Mouse (Mus musculus): ENCODE measurements around the gene Zfp706.

DNA sequence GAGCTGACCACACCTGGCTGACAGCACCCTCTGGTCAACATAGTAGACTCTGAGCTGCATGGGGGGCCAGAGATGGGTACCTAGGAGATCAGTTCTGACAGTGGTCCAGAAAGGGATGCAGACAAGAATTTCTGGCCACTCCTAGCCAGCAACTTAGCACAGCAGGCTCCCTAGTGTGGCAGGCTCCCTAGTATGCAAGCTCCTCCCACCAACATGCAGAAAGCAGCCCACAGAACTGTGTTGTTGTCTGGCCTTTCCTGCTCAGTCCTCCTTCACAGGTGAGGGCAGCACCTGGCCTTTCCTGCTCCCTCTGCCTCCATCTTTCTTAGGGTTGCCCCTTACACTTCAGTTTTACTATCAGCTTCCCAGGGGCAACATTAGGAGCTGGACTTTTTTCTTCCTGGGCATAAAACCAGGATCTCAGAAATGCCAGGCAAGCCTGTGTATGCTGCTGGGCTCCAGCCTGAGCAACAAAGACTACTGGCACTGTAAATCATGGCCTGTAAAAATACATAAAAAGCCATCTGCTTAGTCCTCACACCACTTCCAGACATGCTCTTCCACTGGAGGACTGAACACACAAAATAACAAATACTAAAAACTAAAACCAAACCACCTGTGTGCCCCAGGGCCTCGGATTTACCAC lies 22.5 kb downstream of the Zfp706 start:
- no peak for TF ChIP-seq CTCF (IDR thresholded peaks at IDR 0.05; ENCODE audit: control insufficient read depth, insufficient read depth, insufficient read length)
- no peak for TF ChIP-seq MAX (IDR thresholded peaks at IDR 0.05)
- no peak for TF ChIP-seq MYOG (IDR thresholded peaks at IDR 0.05; ENCODE audit: control insufficient read depth, extremely low read depth, insufficient read length)
- no peak for TF ChIP-seq USF1 (IDR thresholded peaks at IDR 0.05; ENCODE audit: low read depth)
- TF ChIP-seq CEBPB (IDR thresholded peaks at IDR 0.05; ENCODE audit: low read depth), result no peak

Data from C2C12 (cell line).